Mouse (Mus musculus): ENCODE measurements at regions not wholly inside any gene's neighbourhood (a gene's known extent, or its start where the extent isn't known, plus 50 kb on each side); places are given as distances from the start of the nearest gene placed in this dataset.

- ChIA-PET CTCF (no interaction called here), POLR2A (no interaction called here)
These were observed 128.7 kb upstream of the Prkg2 start for GRCm38 (mm10) chr5:99165807-99166360.

GRCm38 (mm10) chr5:99157973-99158372 lies 120.8 kb upstream of the Prkg2 start:
- POLR2A ChIA-PET: no interaction called here

GRCm38 (mm10) chr5:99153269-99153850 lies 116.2 kb upstream of the Prkg2 start:
- CTCF ChIA-PET: interaction anchor here in 1 of 4 experiments (0.7 kb wide), 1 partner anchor 1601 kb away, joined by 3 read pairs; no protein-coding TSS in a partner anchor

More at GRCm38 (mm10) chr5:99157973-99158372, 120.8 kb upstream of the Prkg2 start:
- CTCF ChIA-PET: interaction anchor here (0.6 to 2.2 kb wide), 23 partner anchors 10 to 972 kb away, joined by 3 to 11 read pairs (median 3); no protein-coding TSS in a partner anchor

GRCm38 (mm10) chr5:99152299-99152698 lies 115.1 kb upstream of the Prkg2 start:
- POLR2A ChIA-PET: no interaction called here
- CTCF ChIA-PET: no interaction called here

More at GRCm38 (mm10) chr5:99153269-99153850, 116.2 kb upstream of the Prkg2 start:
- POLR2A ChIA-PET: no interaction called here

- CTCF ChIA-PET: interaction anchor here in 1 of 4 experiments (0.6 to 1.6 kb wide), 2 partner anchors 31 to 271 kb away, joined by 3 read pairs; no protein-coding TSS in a partner anchor
- POLR2A ChIA-PET: no interaction called here
These were observed 112.8 kb upstream of the Prkg2 start for GRCm38 (mm10) chr5:99149904-99150303.

GRCm38 (mm10) chr5:99132670-99133069 lies 95.5 kb upstream of the Prkg2 start:
- POLR2A ChIA-PET: no interaction called here
- CTCF ChIA-PET: no interaction called here

GRCm38 (mm10) chr5:99128628-99129027 lies 91.5 kb upstream of the Prkg2 start:
- POLR2A ChIA-PET: no interaction called here
- CTCF ChIA-PET: no interaction called here

- ChIA-PET CTCF (no interaction called here), POLR2A (no interaction called here)
These were observed 88.3 kb upstream of the Prkg2 start for GRCm38 (mm10) chr5:99125418-99125817.

- POLR2A ChIA-PET: no interaction called here
- CTCF ChIA-PET: no interaction called here
These were observed 74.6 kb upstream of the Prkg2 start for GRCm38 (mm10) chr5:99111755-99112154.

GRCm38 (mm10) chr5:99111235-99111634 lies 74.1 kb upstream of the Prkg2 start:
- POLR2A ChIA-PET: no interaction called here
- CTCF ChIA-PET: no interaction called here

GRCm38 (mm10) chr5:99099727-99100116 lies 62.6 kb upstream of the Prkg2 start:
- POLR2A ChIA-PET: no interaction called here
- CTCF ChIA-PET: no interaction called here

- ChIA-PET POLR2A (no interaction called here), CTCF (no interaction called here)
These were observed 62.0 kb upstream of the Prkg2 start for GRCm38 (mm10) chr5:99099014-99099726.

Data from embryonic stem cell, embryonic (primary cell).